Mouse (Mus musculus) frontal cortex, adult 2 months (tissue): ENCODE data around the gene Cfi. TPM values are rescaled to one million over a fixed set of nuclear protein-coding genes. Genes with fewer than 3 reads are reported as not detected.

Source experiments
- DNase-seq, 2 experiments: peaks; one replicate each; pipeline ENCODE4 v3.0.0; 2022; ENCODE audit warnings: low spot score in 1 of 2; ENCODE audit errors: extremely low spot score in 1 of 2
- polyA plus RNA-seq: library from polyadenylated mRNA; depleted of rRNA; stranded (reverse); fragments of >200 nt; gene quantifications from 2 replicates; pipeline ENCODE4 v1.2.3, GENCODE M21; 2012; rRNA removed

Cfi gene
- polyA plus RNA-seq, result 0.06 TPM in 1 of 2 replicates, not detected in the other

- no peak for DNase-seq
Measured at GRCm38 (mm10) chr3:129835388-129835934, at the start of gene Cfi. Gene Cfi (plus strand): TSS chr3:129835884.

DNA sequence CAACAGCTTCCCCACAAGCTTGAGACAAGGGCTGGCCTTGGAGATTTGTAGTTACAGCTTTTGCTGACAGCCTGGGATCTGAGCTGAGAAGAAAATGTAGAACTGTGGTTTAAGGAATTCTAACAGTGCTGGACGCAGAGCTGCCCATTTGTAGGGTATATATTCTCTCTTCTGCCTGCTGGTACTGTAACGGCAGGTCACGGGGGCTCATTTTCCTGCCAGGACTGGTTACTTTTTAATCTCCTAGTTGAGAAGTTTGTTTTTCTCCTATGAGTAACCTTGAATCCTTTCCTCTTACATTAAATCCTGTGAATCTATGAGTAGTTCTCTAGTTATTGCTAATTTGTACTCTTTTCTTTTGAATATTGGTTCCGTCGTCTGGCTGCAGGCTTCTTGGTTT, 41.9 kb upstream of the Cfi start:
- DNase-seq, result no peak

GRCm38 (mm10) chr3:129797341-129797740, 38.3 kb upstream of the Cfi start:
- DNase-seq, result no peak

- DNase-seq, result no peak
Measured at GRCm38 (mm10) chr3:129798551-129798950, 37.1 kb upstream of the Cfi start.

GRCm38 (mm10) chr3:129799011-129799410, 36.7 kb upstream of the Cfi start:
- no peak for DNase-seq

- no peak for DNase-seq
Measured at GRCm38 (mm10) chr3:129803765-129804164, 31.9 kb upstream of the Cfi start, which contains the start of gene Lrit3. Gene Lrit3 (minus strand): TSS chr3:129804030.

GRCm38 (mm10) chr3:129820847-129821246, 14.8 kb upstream of the Cfi start:
- no peak for DNase-seq

- DNase-seq, result no peak
Measured at GRCm38 (mm10) chr3:129821736-129822135, 13.9 kb upstream of the Cfi start.

GRCm38 (mm10) chr3:129822206-129822775, 13.4 kb upstream of the Cfi start, which contains the start of gene Rrh:
Gene Rrh (minus strand): TSS chr3:129822587.
- no peak for DNase-seq

GRCm38 (mm10) chr3:129823293-129823692, 12.4 kb upstream of the Cfi start:
- DNase-seq, result peak in 1 of 2 experiments; percentile 66

GRCm38 (mm10) chr3:129824146-129824545, 11.5 kb upstream of the Cfi start:
- DNase-seq, result no peak

DNA sequence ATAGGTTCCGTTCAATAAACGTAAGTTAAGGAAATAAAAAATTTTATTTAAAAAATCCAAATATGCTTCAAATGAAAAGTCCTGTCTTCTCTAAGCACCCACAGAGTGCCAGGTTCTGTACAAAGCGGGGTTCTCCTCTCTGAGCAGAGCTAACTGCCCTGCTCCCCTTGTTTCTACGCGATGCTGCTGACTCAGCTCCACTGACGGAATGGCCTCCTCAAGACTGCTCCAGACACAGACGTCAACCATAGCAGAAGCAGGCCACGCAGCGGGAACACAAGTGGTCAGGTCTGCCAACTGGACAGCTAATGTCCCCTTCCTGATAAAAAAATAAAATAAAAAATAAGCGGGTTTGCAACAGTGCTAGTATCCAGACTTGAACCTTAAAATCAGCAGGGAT, 10.8 kb upstream of the Cfi start:
- DNase-seq, result no peak

DNA sequence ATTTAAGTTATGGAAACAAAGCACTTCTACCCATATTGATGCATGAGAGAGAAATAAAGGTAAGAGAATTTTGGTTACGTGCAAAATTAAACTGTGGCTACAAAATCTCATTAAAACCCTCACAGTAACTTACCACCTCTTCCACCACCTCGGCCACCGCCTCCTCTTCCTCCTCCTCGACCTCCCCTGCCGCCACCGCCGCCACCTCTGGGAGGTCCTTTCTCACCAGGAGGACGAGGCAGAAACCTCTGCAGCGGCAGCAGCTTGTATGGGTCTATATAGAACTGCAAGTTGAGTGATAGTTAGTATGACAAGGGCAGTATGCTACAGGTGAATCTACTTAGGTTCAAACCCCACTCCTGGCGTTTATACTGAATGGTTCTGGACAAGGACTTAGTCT, 9.0 kb upstream of the Cfi start:
- DNase-seq, result no peak

DNA sequence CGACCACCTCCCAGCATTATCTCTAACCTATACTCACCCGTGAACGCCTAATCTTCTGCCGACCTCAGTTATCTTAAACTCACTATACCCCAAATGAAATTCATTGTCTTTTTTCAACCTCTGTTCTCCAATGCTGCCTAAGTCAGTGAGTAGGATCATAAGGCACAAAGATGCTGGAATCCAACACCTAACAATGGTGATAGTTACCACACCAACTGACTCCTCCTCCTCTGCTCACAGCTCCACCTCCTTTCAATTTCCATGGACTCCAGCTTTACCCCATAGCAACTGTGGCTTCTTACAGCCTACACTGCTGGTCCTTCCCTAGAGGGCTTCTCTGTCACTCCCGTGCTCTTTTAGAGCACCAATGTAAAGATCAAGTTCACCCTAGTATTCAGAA, 8.0 kb upstream of the Cfi start:
- DNase-seq, result no peak

DNA sequence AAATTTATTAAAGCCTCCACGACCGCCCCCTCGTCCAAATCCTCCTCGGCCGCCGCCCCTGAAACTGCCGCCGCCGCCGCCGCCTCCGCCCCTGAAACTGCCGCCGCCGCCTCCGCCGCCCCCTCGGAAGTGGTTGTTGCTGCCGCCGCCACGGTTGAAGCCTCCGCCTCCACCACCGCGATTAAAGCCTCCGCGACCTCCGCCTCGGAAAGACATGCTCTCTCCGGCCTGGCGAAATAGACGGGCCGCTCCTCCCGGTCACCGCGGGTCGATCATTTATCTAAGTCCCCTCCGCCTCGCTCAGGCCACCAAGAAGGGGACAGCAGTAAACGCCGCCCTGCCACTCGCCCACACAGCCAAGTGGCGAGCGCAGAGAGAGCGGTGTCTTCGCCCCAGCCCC, 5.1 kb upstream of the Cfi start:
- peak in 1 of 2 experiments; percentile 15 for DNase-seq

GRCm38 (mm10) chr3:129831035-129831568, 4.6 kb upstream of the Cfi start, which contains the start of gene Gar1:
Gene Gar1 (minus strand): TSS chr3:129831396.
- DNase-seq, result peak; percentile 91 to 97

DNA sequence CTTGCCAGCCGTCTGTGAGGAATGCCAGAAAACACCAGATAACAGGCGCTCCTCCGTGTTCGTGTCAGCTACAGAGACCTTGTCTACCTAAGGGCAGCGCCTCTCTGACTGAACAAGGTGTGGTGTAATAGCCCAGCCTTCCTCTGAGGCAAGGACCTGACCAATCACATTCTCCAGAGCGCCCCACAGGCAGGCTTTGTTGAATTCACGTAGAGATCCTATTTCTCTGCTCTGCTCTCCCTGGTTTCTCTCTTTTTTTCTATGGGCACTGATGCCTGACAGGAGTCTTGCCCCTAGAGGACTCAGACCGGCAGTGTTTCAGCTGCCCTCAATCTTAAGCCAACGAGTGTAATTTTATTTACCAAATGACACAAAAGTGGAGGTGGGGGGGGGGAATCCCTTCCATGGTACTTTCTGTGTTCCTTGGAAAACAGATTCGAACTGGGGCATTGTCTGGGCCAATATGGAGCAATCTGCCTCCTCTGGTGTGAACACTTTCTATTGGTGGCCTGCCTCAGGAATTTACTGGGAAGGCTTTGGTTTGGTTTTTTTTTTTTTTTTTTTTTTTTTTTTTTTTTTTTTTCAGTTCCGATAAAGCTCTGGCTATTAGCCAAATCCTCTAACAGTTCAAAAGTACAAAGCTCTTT, 490 bp downstream of the Cfi start:
- no peak for DNase-seq

DNA sequence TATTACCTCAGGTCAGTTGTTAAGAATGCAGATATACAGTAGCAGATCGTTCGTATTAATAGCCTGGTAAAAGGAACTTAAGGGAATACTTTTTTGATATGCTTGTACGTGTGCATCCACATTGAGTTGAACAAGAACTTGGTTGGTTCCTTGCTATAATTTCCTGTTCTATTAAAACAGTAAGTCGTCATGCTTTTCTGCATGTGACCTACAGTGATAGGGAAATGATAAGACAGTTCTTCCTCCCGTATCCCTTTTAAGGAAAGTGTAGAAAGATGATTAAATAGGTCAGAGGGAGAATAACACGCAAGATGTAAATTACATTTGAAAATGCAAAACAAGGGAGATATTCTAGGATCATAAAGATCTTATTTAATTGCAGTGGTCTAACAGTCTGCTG, 1.3 kb downstream of the Cfi start:
- DNase-seq, result no peak

DNA sequence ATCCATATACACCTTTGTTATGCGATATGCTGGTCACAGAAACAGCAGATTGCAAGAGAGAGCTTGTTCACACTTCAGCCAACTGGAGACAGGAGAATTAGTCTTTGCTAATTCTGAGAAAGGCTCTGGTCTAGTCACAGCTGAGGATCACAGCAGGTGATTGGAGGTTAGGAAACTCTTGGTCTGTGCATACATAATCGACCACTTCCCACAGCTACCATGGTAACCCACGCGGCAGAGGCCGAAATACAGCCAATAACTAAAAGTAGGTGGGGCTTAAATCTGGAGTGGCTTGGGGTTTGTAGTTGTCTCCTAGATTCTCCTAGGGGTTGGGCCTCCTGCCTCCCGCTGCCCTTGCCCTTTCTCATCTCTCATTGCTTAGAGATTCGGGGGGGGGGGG, 2.3 kb downstream of the Cfi start:
- no peak for DNase-seq

- no peak for DNase-seq
Measured at GRCm38 (mm10) chr3:129845868-129846267, 10.2 kb downstream of the Cfi start.

- no peak for DNase-seq
Measured at GRCm38 (mm10) chr3:129846846-129847245, 11.2 kb downstream of the Cfi start.

- no peak for DNase-seq
Measured at GRCm38 (mm10) chr3:129862592-129862991, 26.9 kb downstream of the Cfi start.
